Mouse (Mus musculus) testis, adult 10 weeks (tissue): ENCODE results near the gene Clk2. TPM values are rescaled to one million over a fixed set of nuclear protein-coding genes. Genes with fewer than 3 reads are reported as not detected.

ENCODE experiments used
- polyA plus RNA-seq: library from polyadenylated mRNA; stranded (reverse); fragments of 350-450 nt; fragmentation: Illumina TruSeq; extraction: RNeasy Lipid Tissue Mini Kit (QIAGEN cat#74804); gene quantifications from one replicate; pipeline ENCODE4 v1.2.3, GENCODE M21; 2014; ENCODE audit warnings: low read depth, low replicate concordance

The Clk2 gene
- 13.5 TPM for polyA plus RNA-seq

GRCm38 (mm10) chr3:89164506-89165267 lies at the start of gene Clk2:
Gene Clk2 (plus strand): TSS chr3:89164795.

GRCm38 (mm10) chr3:89135958-89136357 lies 28.6 kb upstream of the Clk2 start, which contains the start of gene Pklr:
Gene Pklr (plus strand): TSS chr3:89136142.

GRCm38 (mm10) chr3:89159616-89160344 lies 4.8 kb upstream of the Clk2 start, which contains the start of gene Hcn3:
Gene Hcn3 (minus strand): TSS chr3:89160196.

GRCm38 (mm10) chr3:89177242-89178106 lies 12.9 kb downstream of the Clk2 start, which contains the start of gene Scamp3:
Gene Scamp3 (plus strand): TSS chr3:89177473.

GRCm38 (mm10) chr3:89183058-89183958 lies 18.7 kb downstream of the Clk2 start, which contains the start of gene Fam189b:
Gene Fam189b (plus strand): TSS chr3:89183143.

GRCm38 (mm10) chr3:89202253-89203141 lies 37.9 kb downstream of the Clk2 start, which contains the start of gene Gba:
Gene Gba (plus strand): TSS chr3:89202928.

GRCm38 (mm10) chr3:89214681-89215411 lies 50.3 kb downstream of the Clk2 start, which contains the start of gene Thbs3:
Gene Thbs3 (plus strand): TSS chr3:89215180.

Other genes starting within 250 kb of the Clk2 start
- gene Ash1l, start 214.2 kb upstream of the Clk2 start, polyA plus RNA-seq, result 25.0 TPM
- 278 TPM for gene Dap3, start 213.6 kb upstream of the Clk2 start, polyA plus RNA-seq
- gene Rusc1, start 71.5 kb upstream of the Clk2 start, polyA plus RNA-seq, result 0.76 TPM
- gene Gm43738, start 63.7 kb upstream of the Clk2 start, polyA plus RNA-seq, result not detected
- gene Fdps, start 62.8 kb upstream of the Clk2 start, polyA plus RNA-seq, result 22.2 TPM
- not detected for gene Pklr, start 28.7 kb upstream of the Clk2 start, polyA plus RNA-seq
- 0.08 TPM for gene Hcn3, start 4.6 kb upstream of the Clk2 start, polyA plus RNA-seq
- gene Scamp3, start 12.7 kb downstream of the Clk2 start, polyA plus RNA-seq, result 8.3 TPM
- gene Fam189b, start 18.3 kb downstream of the Clk2 start, polyA plus RNA-seq, result not detected
- 4.8 TPM for gene Gba, start 38.1 kb downstream of the Clk2 start, polyA plus RNA-seq
- 3.4 TPM for gene Thbs3, start 50.4 kb downstream of the Clk2 start, polyA plus RNA-seq
- gene Mtx1, start 62.3 kb downstream of the Clk2 start, polyA plus RNA-seq, result 187 TPM
- 11.6 TPM for gene Muc1, start 64.3 kb downstream of the Clk2 start, polyA plus RNA-seq
- 13.6 TPM for gene Krtcap2, start 81.2 kb downstream of the Clk2 start, polyA plus RNA-seq
- 0.98 TPM for gene Trim46, start 81.5 kb downstream of the Clk2 start, polyA plus RNA-seq
- not detected for gene Dpm3, start 94.6 kb downstream of the Clk2 start, polyA plus RNA-seq
- gene Slc50a1, start 105.8 kb downstream of the Clk2 start, polyA plus RNA-seq, result 1.1 TPM
- gene Efna1, start 116.3 kb downstream of the Clk2 start, polyA plus RNA-seq, result not detected
- 0.11 TPM for gene Efna3, start 158.2 kb downstream of the Clk2 start, polyA plus RNA-seq
- not detected for gene Efna4, start 173.2 kb downstream of the Clk2 start, polyA plus RNA-seq
- gene Adam15, start 185.2 kb downstream of the Clk2 start, polyA plus RNA-seq, result 3.3 TPM
- 6.5 TPM for gene Dcst2, start 197.2 kb downstream of the Clk2 start, polyA plus RNA-seq
- gene Dcst1, start 200.5 kb downstream of the Clk2 start, polyA plus RNA-seq, result 25.0 TPM
- 0.24 TPM for gene Zbtb7b, start 230.0 kb downstream of the Clk2 start, polyA plus RNA-seq
- gene Lenep, start 238.0 kb downstream of the Clk2 start, polyA plus RNA-seq, result 0.34 TPM
- gene Flad1, start 247.1 kb downstream of the Clk2 start, polyA plus RNA-seq, result 1.8 TPM